Mouse (Mus musculus) megakaryocyte, embryonic 14.5 days (primary cell): Measurements from ENCODE around the gene Grik3.

ENCODE experiments used
- FLI1 ChIP-seq: IDR thresholded peaks from 2 replicates; pipeline ENCODE4 v1.6.1; 2012; ENCODE audit warnings: low read length, inconsistent platforms, mixed read lengths
- GATA1 ChIP-seq: IDR thresholded peaks from 3 replicates; pipeline ENCODE4 v1.6.1; 2012; ENCODE audit warnings: mixed read lengths, low read length, inconsistent platforms, borderline replicate concordance

GRCm38 (mm10) chr4:125444366-125444765 lies 46.1 kb upstream of the Grik3 start:
- TF ChIP-seq GATA1, result no peak
- TF ChIP-seq FLI1, result no peak
